ENCODE assay signal across 20 mouse cellular contexts in the genomic region with DNA sequence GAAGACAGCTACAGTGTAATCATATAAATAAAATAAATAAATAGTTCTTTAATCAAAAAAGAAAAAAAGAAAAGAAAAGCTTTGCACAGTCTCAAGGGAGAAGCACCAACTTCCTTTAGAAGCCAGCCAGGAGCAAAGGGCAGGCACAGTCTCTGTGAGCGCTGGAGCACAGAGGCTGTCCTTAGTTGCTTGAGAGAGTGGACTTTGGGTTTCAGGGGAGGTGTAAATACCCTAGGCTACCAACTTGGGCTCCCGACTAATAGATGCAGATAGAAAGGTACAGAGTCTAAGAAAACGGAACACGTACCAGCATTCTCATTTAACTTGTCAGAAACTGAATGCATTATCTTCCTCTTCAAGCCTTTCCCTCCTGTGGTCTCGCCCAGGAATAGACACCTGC. TPM values are rescaled to one million over a fixed set of nuclear protein-coding genes. Genes with fewer than 3 reads are reported as not detected.
A peak's percentile ranks its signal among the peaks of the same experiment; 100 is the strongest.
DNase-seq lines count a peak whose midpoint lies in the region; ATAC-seq and TF ChIP-seq lines count a peak whose summit lies in the region.
"Had no signal": no experiment of that assay in that cellular context is flagged by ENCODE, and none has a peak within 500 bp of the region (broad histone marks: within the 10 kb centered on the region; RNA-seq: fewer than 3 reads in every experiment).

No protein-coding gene starts in this region.

- no peak for TF ChIP-seq EP300 in liver, postnatal 0 days (IDR thresholded peaks at IDR 0.05; ENCODE audit: low read depth)

- H3K4me3 ChIP-seq in liver, adult 2 months (ENCODE audit: insufficient read depth, low read depth, low read length): no peak overlapping the region
- H3K4me3 ChIP-seq in liver, postnatal 0 days (ENCODE audit: low read depth, low read length): no peak overlapping the region
- H3K4me3 ChIP-seq in embryonic facial prominence, embryonic 14.5 days (ENCODE audit: low read depth, low read length): no peak overlapping the region

- WGBS in liver, adult 2 months: 51% methylated on average over 5 of the region's 5 CpGs
- 63% methylated on average over 5 of the region's 5 CpGs for WGBS in liver, postnatal 0 days (ENCODE audit: insufficient replicate concordance)
- whole genome bisulfite sequencing in embryonic facial prominence, embryonic 14.5 days: 73% methylated on average over 5 of the region's 5 CpGs

- H3K27me3 ChIP-seq in liver, adult 2 months (ENCODE audit: control insufficient read depth, insufficient read depth, low read length): no peaks in the 10 kb centered on the region
- H3K27me3 ChIP-seq in liver, postnatal 0 days (ENCODE audit: insufficient read depth, low read length): no peaks in the 10 kb centered on the region
- peaks cover 9% of the 10 kb centered on the region; the same call in 1 of the 2 replicates for H3K27me3 ChIP-seq in embryonic facial prominence, embryonic 14.5 days (replicated peaks; ENCODE audit: control insufficient read depth, insufficient read depth, low read length)

- no peak for TF ChIP-seq CTCF in liver, adult 2 months (IDR thresholded peaks at IDR 0.05; ENCODE audit: low read depth, low read length)
- TF ChIP-seq CTCF in liver, postnatal 0 days (IDR thresholded peaks at IDR 0.05; ENCODE audit: low read depth): no peak

- no peaks in the 10 kb centered on the region for H3K9me3 ChIP-seq in liver, postnatal 0 days (ENCODE audit: low read length)
- H3K9me3 ChIP-seq in embryonic facial prominence, embryonic 14.5 days (ENCODE audit: control insufficient read depth, low read length): no peaks in the 10 kb centered on the region
- H3K9me3 ChIP-seq: heart, embryonic 15.5 days; hindbrain, embryonic 10.5 days; limb, embryonic 13.5 days; midbrain, embryonic 10.5 days had no signal

- TF ChIP-seq POLR2A in liver, adult 2 months (IDR thresholded peaks at IDR 0.05; ENCODE audit: extremely low read depth, insufficient read depth, low read length): no peak

- no peaks in the 10 kb centered on the region; the same call in 1 of the 2 replicates for H3K79me2 ChIP-seq in liver, adult 2 months (ENCODE audit: control insufficient read depth, insufficient read depth, low read length)

- H3K9ac ChIP-seq in liver, adult 2 months (ENCODE audit: low read depth, low read length): no peak overlapping the region
- no peak overlapping the region for H3K9ac ChIP-seq in liver, postnatal 0 days (replicated peaks)
- no peak overlapping the region for H3K9ac ChIP-seq in embryonic facial prominence, embryonic 14.5 days (ENCODE audit: low read depth, low read length)

- peaks cover 4% of the 10 kb centered on the region for H3K36me3 ChIP-seq in liver, adult 2 months (ENCODE audit: control insufficient read depth, insufficient read depth, low read length)
- H3K36me3 ChIP-seq in liver, postnatal 0 days (replicated peaks; ENCODE audit: insufficient read depth, low read length): peaks cover 13% of the 10 kb centered on the region
- H3K36me3 ChIP-seq in embryonic facial prominence, embryonic 14.5 days (ENCODE audit: control insufficient read depth, insufficient read depth, low read length): peaks cover 17% of the 10 kb centered on the region

- peak overlapping the region; percentile 14; the same call in 1 of the 2 replicates for H3K27ac ChIP-seq in liver, adult 2 months (replicated peaks; ENCODE audit: insufficient read depth, low read depth, low read length)
- no peak overlapping the region for H3K27ac ChIP-seq in liver, postnatal 0 days (ENCODE audit: low read depth)
- H3K27ac ChIP-seq in embryonic facial prominence, embryonic 14.5 days (replicated peaks; ENCODE audit: low read depth, low read length): peak overlapping the region; percentile 78; the same call in 1 of the 2 replicates

- no peak for ATAC-seq in liver, postnatal 0 days
- no peak for ATAC-seq in embryonic facial prominence, embryonic 14.5 days (ENCODE audit: low read depth)
- ATAC-seq: inflammation-experienced regulatory T-cells, adult 6 months had no signal

- peak; percentile 65 for DNase-seq in liver, adult 2 months (ENCODE audit: extremely low read depth, low read depth, low spot score)
- no peak for DNase-seq in liver, postnatal 0 days
- DNase-seq in embryonic facial prominence, embryonic 14.5 days (ENCODE audit: low spot score): no peak
- peak; percentile 83 for DNase-seq in kidney, adult 9 months
- DNase-seq in kidney, postnatal 36 days: peak; percentile 65 to 79
- no peak for DNase-seq in thymus, adult 18-20 months
- DNase-seq in retina, embryonic 14.5 days (ENCODE audit: low spot score): no peak
- no peak for DNase-seq in adrenal gland, adult 2 months
- DNase-seq: cerebellum, postnatal 14 days; gastrocnemius, postnatal 14 days; heart, adult 2 months; layer of hippocampus, adult 9-11 months; lung, postnatal 14 days; right cerebral cortex, adult 18-20 months; thymus, postnatal 14 days had no signal

- no peak overlapping the region for H3K4me2 ChIP-seq in liver, postnatal 0 days (ENCODE audit: low read depth, low read length)
- no peak overlapping the region for H3K4me2 ChIP-seq in embryonic facial prominence, embryonic 14.5 days (ENCODE audit: low read depth, low read length)

- peaks cover 22% of the 10 kb centered on the region for H3K4me1 ChIP-seq in liver, adult 2 months (ENCODE audit: control insufficient read depth, insufficient read depth, low read length)
- H3K4me1 ChIP-seq in liver, postnatal 0 days (ENCODE audit: insufficient read depth): peaks cover 13% of the 10 kb centered on the region
- H3K4me1 ChIP-seq in embryonic facial prominence, embryonic 14.5 days (ENCODE audit: control insufficient read depth, insufficient read depth, low read length): peaks cover 12% of the 10 kb centered on the region

RNA-seq across cellular contexts. Expression of a gene that starts 3.2 kb away (rescaled TPM):
- total RNA-seq in liver, adult 2 months (2014; rRNA removed): 0.60 and 0.74 TPM in 2 replicates
- 0.28 and 0.34 TPM in 2 replicates for polyA plus RNA-seq in liver, adult 2 months (2012; rRNA removed)
- 18.7 and 22.8 TPM in 2 replicates for polyA plus RNA-seq in liver, postnatal 0 days (2015; fragmentation: Nextera tagmentation; extraction: Ambion mirVana)
- 30.9 and 51.1 TPM in 2 replicates for polyA plus RNA-seq in embryonic facial prominence, embryonic 14.5 days (2014; fragmentation: Nextera tagmentation; extraction: Ambion mirVana)
- total RNA-seq in adrenal gland, adult 2 months (2021): 1 to 10 TPM in 1 of 2 experiments, under 1 TPM in 1; 0.58 to 2.5 TPM
- 1.5 and 2.0 TPM in 2 replicates for polyA plus RNA-seq in adrenal gland, adult 2 months (2012; rRNA removed)
- polyA plus RNA-seq: inflammation-experienced regulatory T-cells, adult 6 months had no signal

RNA-seq across cellular contexts. Expression of a gene that starts 11.5 kb away (rescaled TPM):
- total RNA-seq in liver, adult 2 months (2014; rRNA removed): 62.0 and 91.0 TPM in 2 replicates
- 279 and 433 TPM in 2 replicates for polyA plus RNA-seq in liver, adult 2 months (2012; rRNA removed)
- polyA plus RNA-seq in liver, postnatal 0 days (2015; fragmentation: Nextera tagmentation; extraction: Ambion mirVana): 79.2 and 80.6 TPM in 2 replicates
- 85.3 and 91.2 TPM in 2 replicates for polyA plus RNA-seq in embryonic facial prominence, embryonic 14.5 days (2014; fragmentation: Nextera tagmentation; extraction: Ambion mirVana)
- 100 to 1,000 TPM; 119 to 126 TPM for total RNA-seq in adrenal gland, adult 2 months (2021)
- 284 TPM in 2 replicates for polyA plus RNA-seq in adrenal gland, adult 2 months (2012; rRNA removed)

RNA-seq across cellular contexts. Expression of a gene that starts 19.8 kb away (rescaled TPM):
- under 0.01 and 0.07 TPM in 2 replicates for total RNA-seq in liver, adult 2 months (2014; rRNA removed)
- polyA plus RNA-seq in liver, adult 2 months (2012; rRNA removed): 0.06 TPM in 1 of 2 replicates, not detected in the other
- 0.05 TPM in 1 of 2 replicates, not detected in the other for polyA plus RNA-seq in liver, postnatal 0 days (2015; fragmentation: Nextera tagmentation; extraction: Ambion mirVana)
- polyA plus RNA-seq in embryonic facial prominence, embryonic 14.5 days (2014; fragmentation: Nextera tagmentation; extraction: Ambion mirVana): 0.19 TPM in 1 of 2 replicates, not detected in the other
- 1 to 10 TPM; 1.3 TPM for total RNA-seq in adrenal gland, adult 2 months (2021)
- polyA plus RNA-seq in adrenal gland, adult 2 months (2012; rRNA removed): 0.77 and 0.78 TPM in 2 replicates
- polyA plus RNA-seq: hindbrain, embryonic 10.5 days; inflammation-experienced regulatory T-cells, adult 6 months; limb, embryonic 13.5 days had no signal

RNA-seq across cellular contexts. Expression of a gene that starts 27.4 kb away (rescaled TPM):
- 288 and 405 TPM in 2 replicates for total RNA-seq in liver, adult 2 months (2014; rRNA removed)
- 650 and 735 TPM in 2 replicates for polyA plus RNA-seq in liver, adult 2 months (2012; rRNA removed)
- 56.9 and 57.7 TPM in 2 replicates for polyA plus RNA-seq in liver, postnatal 0 days (2015; fragmentation: Nextera tagmentation; extraction: Ambion mirVana)
- polyA plus RNA-seq in embryonic facial prominence, embryonic 14.5 days (2014; fragmentation: Nextera tagmentation; extraction: Ambion mirVana): 22.1 and 24.7 TPM in 2 replicates
- 10 to 100 TPM; 37.2 to 44.3 TPM for total RNA-seq in adrenal gland, adult 2 months (2021)
- 43.9 and 60.3 TPM in 2 replicates for polyA plus RNA-seq in adrenal gland, adult 2 months (2012; rRNA removed)

RNA-seq across cellular contexts. Expression of a gene that starts 35.4 kb away (rescaled TPM):
- total RNA-seq in liver, adult 2 months (2014; rRNA removed): 17.6 and 17.8 TPM in 2 replicates
- 27.8 and 31.5 TPM in 2 replicates for polyA plus RNA-seq in liver, adult 2 months (2012; rRNA removed)
- 25.3 and 30.9 TPM in 2 replicates for polyA plus RNA-seq in liver, postnatal 0 days (2015; fragmentation: Nextera tagmentation; extraction: Ambion mirVana)
- 200 and 225 TPM in 2 replicates for polyA plus RNA-seq in embryonic facial prominence, embryonic 14.5 days (2014; fragmentation: Nextera tagmentation; extraction: Ambion mirVana)
- 10 to 100 TPM; 40.3 to 62.0 TPM for total RNA-seq in adrenal gland, adult 2 months (2021)
- 64.1 and 75.1 TPM in 2 replicates for polyA plus RNA-seq in adrenal gland, adult 2 months (2012; rRNA removed)

Comparison
In these comparisons a context has a peak if more than half of its experiments do, and no peak if none do; other contexts are left out.
1. DNase-seq: peak in liver, adult 2 months (single experiment), kidney, adult 9 months (single experiment) and kidney, postnatal 36 days (2 of 2); none in liver, postnatal 0 days (single experiment), embryonic facial prominence, embryonic 14.5 days (single experiment), thymus, adult 18-20 months (0 of 2), retina, embryonic 14.5 days (single experiment) and adrenal gland, adult 2 months (single experiment).